Mouse (Mus musculus): ENCODE data around the gene Vkorc1.

- TF ChIP-seq CTCF (IDR thresholded peaks at IDR 0.05; ENCODE audit: low read depth) (no peak), EP300 (optimal IDR thresholded peaks at IDR 0.05) (no peak)
These were observed 2.1 kb upstream of the Vkorc1 start for GRCm38 (mm10) chr7:127897542-127897941.

Data from stomach, postnatal 0 days (tissue).